Mouse (Mus musculus) megakaryocyte progenitor cell, adult 5-6 weeks (primary cell): ENCODE data around the gene Prickle1. TPM values are rescaled to one million over a fixed set of nuclear protein-coding genes. Genes with fewer than 3 reads are reported as not detected.

Experiments
- ATAC-seq: replicated peaks from 2 replicates; pipeline ENCODE4 v1.8.0; 2016; ENCODE audit warnings: mild to moderate bottlenecking, moderate TSS enrichment, inconsistent platforms; ENCODE audit not compliant: poor library complexity
- total RNA-seq, 2 experiments: library from RNA; stranded (forward) in 1 of 2; stranded (reverse) in 1 of 2; fragments of 157-497, 149-512 nt in 1 of 2; fragments of 200-1000 nt in 1 of 2; gene quantifications; 2 replicates each; pipeline versions ENCODE4 v1.2.3 to v1.2.4; 2015 to 2017

The Prickle1 gene
- total RNA-seq, 2 experiments from 2014 or later = 1.7 to 1.8 TPM

DNA sequence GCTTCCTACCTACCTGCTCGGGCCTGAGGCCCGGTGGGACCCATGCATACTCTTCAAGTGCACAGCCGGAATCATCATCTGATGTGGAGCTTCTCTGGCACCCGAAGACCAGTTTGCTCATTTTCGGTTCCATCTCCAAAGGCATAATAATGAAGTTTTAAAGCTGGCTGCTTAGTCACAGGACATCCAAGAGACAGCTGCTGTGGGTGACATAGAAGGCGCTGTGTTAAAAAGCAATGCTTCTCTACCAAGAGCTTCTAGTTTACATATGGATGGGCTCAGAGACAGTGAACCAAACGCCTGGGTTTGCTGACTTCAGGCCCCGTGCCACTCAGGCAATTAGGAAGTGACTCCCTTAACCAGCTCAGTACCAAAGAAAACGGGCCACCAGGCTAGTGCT is 83.3 kb downstream of the Prickle1 start:
- ATAC-seq = no peak

- ATAC-seq = no peak
Observed at GRCm38 (mm10) chr15:93510690-93511336, 84.9 kb downstream of the Prickle1 start.

DNA sequence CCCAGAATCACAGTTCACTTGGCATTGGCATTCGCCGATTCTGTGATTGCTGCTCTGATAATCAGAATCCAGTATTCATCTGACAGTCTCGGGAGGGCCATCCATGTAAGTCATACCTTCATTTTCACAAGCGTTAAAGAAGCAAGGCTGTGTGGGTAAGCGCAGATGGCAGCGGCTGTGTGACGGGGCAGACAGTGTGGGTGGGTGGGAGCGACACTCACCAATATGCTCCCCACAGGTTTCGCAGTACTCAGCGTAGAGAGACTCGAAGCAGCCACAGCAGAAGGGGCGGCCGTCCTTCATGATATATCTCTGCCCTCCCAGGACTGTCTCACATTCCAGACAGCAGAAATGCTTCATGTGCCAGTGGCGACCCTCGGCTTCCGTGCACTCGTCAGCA is 90.9 kb downstream of the Prickle1 start:
- no peak for ATAC-seq

DNA sequence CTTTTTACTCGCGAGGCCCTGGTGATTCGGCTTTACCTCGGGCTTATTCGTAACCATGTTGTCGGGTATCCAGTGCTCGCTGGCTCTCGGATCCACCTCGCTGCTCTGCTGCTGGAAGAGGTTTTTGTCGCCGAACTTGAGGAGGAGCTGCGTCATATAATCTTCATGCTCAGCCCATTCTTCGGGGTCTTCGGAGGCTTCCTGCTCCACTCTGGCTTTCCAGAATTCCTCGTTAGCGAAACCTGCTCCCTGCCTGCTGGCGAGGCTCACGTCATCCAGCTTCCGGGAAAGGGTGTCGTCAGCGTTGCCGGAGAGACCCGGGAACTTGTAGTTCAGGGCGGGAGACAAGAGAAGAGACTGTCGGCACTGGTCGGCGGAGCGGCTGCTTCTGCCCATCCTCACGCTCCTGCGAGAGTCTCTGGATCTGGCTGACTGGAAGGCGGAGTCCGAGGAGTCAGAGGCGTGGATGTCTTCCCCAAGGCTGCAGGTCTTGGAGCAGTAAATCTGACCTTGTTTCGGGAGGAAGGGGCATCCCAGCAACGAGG is 92.4 kb downstream of the Prickle1 start:
- no peak for ATAC-seq

DNA sequence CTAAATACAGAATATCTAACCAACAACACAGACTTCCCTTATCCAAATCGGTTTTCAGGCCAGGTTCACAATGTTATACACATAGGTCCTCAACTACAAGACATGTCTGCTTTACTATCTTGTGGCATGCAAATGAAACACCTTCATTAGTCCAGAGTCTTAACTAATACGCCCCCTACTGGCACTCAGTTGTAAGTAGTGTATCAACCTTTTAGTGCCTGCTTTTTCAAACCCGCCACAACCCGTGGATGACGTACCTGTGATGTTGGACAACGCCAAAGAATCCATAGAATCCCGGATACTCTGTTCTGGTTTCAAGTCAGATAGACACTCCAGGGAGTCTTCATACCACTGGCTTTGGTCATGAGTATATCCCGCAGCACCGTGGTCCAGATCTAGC is 93.0 kb downstream of the Prickle1 start:
- peak; percentile 9; the same call in 1 of the 2 replicates for ATAC-seq

- no peak for ATAC-seq
Observed at GRCm38 (mm10) chr15:93499866-93500265, 95.8 kb downstream of the Prickle1 start.

- no peak for ATAC-seq
Observed at GRCm38 (mm10) chr15:93494700-93495099, 101.0 kb downstream of the Prickle1 start.

DNA sequence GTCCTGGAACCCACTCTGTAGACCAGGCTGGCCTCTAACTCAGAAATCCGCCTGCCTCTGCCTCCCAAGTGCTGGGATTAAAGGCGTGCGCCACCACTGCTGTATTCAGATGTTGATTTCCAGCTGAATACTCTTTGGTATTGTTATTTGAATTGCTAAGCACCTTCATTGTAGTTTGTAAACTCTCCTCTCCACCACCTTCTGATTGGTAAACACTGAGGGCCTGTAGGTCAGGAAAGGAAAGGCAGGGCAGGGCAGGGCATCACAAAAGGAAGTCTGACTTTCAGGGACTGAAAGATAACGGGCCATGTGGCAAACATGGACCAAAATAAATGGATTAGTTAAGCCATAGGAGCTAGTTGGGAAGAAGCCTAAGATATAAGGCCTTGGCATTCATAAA is 106.1 kb downstream of the Prickle1 start:
- no peak for ATAC-seq

- no peak for ATAC-seq
Observed at GRCm38 (mm10) chr15:93486066-93486465, 109.6 kb downstream of the Prickle1 start.

- ATAC-seq = no peak
Observed at GRCm38 (mm10) chr15:93485252-93485651, 110.4 kb downstream of the Prickle1 start.

- ATAC-seq = peak; percentile 46; the same call in 1 of the 2 replicates
Observed at GRCm38 (mm10) chr15:93484261-93484710, 111.4 kb downstream of the Prickle1 start.

- ATAC-seq = no peak
Observed at GRCm38 (mm10) chr15:93481112-93481511, 114.6 kb downstream of the Prickle1 start.

DNA sequence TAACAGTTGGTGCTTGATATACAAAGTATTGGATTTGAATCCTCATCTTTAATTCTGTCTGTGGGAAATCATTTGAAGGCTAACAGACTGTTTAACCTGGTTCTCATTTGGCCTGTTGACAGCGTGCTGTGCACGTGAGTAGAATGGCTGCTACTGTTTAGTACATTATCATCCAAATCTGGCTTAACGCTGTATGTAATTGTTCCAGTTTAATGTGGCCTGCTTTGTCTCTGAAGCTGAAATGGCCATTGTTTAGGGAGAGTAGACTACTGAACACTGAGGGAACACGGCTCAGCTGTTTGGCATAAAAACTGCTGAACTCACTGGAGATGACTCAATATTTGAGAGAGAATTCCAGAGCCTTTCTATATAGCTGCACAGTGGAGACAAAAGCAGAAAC is 116.2 kb downstream of the Prickle1 start:
- no peak for ATAC-seq

DNA sequence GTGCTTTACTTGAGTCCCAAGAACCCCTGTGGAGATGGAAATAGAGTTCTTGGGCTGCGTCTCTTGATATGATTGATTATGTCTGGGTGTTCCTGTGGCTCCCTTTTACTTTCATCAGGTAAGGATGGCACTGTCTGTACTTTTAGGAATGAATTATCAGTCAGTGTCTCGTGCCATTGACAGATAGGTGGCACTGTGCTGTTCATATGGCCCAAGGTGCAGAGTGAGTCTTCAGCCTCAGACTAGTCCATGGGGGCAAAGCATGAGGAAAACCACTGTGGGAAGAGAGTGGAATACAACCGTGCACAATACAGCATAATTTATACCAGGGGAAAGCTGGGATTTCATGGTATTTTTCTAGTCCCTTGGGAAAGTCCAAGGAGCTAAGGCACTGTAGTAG is 117.0 kb downstream of the Prickle1 start:
- peak; percentile 48 for ATAC-seq

GRCm38 (mm10) chr15:93477729-93478128 is 118.0 kb downstream of the Prickle1 start:
- no peak for ATAC-seq

DNA sequence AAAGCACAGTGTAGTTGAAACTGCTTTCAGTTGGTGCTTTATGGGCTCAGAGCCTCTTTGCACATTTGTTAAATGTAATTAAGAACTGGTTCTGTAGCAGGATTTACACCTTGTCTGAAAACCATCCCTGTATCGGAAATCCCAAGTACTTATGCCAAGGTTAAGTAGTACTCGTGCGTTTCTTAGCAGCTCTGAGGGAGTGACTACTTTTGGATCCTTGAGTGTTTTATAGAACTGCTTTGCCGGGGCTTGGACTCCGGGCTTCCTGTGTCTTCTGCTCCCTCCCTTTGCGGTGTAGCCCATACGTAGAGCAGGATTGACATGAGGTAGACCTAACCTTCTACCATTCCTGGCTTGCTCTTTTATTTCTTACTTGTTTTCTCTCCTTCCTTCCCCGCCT is 120.0 kb downstream of the Prickle1 start:
- no peak for ATAC-seq

- no peak for ATAC-seq
Observed at GRCm38 (mm10) chr15:93474277-93474676, 121.4 kb downstream of the Prickle1 start.

DNA sequence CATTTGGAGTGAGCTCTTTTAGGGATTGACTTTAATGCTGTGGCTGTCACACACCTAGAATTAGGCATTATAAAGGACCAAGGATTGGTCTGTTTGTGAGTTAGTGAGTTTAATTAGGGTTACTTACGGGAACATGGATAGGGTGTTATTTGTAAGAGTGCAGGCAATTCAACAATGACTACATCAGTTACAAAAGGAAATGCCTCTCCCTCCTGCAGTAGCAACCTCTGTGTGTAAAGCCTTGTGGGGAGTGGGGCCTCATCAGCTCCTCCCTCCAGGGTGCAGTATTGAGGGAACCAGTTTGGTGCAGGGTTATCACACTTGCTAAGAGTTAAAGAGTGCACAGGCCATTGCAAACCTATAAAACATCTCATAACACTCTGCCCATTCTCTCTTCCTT is 123.6 kb downstream of the Prickle1 start:
- no peak for ATAC-seq

DNA sequence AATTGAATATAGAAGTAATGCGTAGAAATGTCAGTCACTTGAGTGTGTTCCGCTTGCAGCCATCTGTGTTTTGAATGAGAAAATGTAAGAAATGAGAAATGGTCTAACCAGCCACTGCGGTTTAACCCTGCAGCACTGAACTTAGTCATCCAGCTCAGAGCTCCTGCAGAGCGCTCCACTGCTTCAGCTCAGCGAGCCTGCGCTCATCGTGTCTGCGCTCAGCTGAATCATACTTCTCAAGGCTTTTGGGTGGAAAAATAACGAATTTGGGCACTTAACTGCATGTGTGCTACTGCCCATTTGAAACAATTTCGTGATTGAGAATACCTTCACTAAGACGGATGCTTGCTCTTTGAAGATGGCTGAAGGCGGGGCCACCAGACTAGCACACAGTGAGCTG is 124.0 kb downstream of the Prickle1 start:
- ATAC-seq = no peak

GRCm38 (mm10) chr15:93461066-93461465 is 134.6 kb downstream of the Prickle1 start:
- ATAC-seq = no peak

DNA sequence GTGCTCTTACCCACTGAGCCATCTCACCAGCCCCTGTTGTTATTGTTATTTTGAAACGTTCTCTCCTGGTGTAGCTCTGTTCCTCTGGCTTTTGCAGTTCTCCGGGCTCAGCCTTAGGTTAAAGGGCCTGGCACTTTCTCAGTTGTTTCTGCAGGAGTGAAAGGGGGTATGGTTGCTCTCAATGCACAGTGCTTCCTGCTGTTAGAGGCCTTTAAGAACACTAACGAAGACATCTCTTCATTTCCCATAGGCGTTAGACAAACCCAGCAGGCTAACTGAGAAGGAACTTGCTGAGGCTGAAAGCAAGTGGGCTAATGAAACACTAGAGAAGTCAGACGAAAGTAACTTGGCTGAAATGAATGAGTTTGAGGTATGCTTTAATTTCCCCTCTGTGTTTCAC is 136.3 kb downstream of the Prickle1 start:
- no peak for ATAC-seq

DNA sequence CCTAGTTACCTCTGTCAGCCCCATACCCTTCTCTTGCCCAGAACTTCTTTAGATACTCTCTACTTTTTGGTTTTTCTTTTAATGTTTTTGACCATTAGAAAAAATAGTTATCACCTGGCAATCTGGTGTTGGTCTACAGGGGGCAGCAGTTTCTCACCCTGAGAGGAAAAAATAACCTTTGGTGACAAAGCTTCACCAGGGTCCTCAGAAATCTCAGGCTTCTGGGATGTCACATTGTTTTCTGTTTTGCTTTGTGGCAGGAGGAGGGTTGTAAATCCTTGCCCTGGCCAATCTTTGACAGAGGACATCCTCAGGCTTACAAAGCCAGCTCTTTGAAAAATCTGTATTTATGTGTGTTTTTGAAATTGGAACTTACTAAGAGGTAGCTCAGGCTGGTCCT is 139.7 kb downstream of the Prickle1 start:
- ATAC-seq = no peak

- no peak for ATAC-seq
Observed at GRCm38 (mm10) chr15:93453296-93453695, 142.4 kb downstream of the Prickle1 start.
